Mouse (Mus musculus) neural tube, embryonic 12.5 days (tissue): ENCODE data around the gene Pilrb2. TPM values are rescaled to one million over a fixed set of nuclear protein-coding genes. Genes with fewer than 3 reads are reported as not detected.
"Not testable (repeated sequence)": the region's sequence is repeated elsewhere in the genome, so short reads cannot be mapped to it uniquely, and the experiment has no call there.

Source experiments
- ATAC-seq: fragments of 200-750 bp; cut with Nextera tagmentation; 2 replicates; pipeline ENCODE4 v1.8.0; 2017; ENCODE audit warnings: low read depth, mild to moderate bottlenecking, moderate TSS enrichment, moderate library complexity; ENCODE audit not compliant: low FRiP score
- H3K27ac ChIP-seq: fragments of 300-500 bp; sonication (generic); 2 replicates; pipeline ENCODE4 v1.5.1; 2016
- H3K27me3 ChIP-seq: fragments of 300-500 bp; sonication (generic); replicated peaks from 2 replicates; pipeline ENCODE4 v1.6.1; 2016; ENCODE audit warnings: mild to moderate bottlenecking
- H3K36me3 ChIP-seq: fragments of 300-500 bp; sonication (generic); 2 replicates; pipeline ENCODE4 v1.6.1; 2016; ENCODE audit warnings: mild to moderate bottlenecking
- H3K4me1 ChIP-seq: fragments of 300-500 bp; sonication (generic); 2 replicates; pipeline ENCODE4 v1.6.1; 2016
- H3K4me2 ChIP-seq: fragments of 300-500 bp; sonication (generic); replicated peaks from 2 replicates; pipeline ENCODE4 v1.6.1; 2016; ENCODE audit warnings: mild to moderate bottlenecking
- H3K4me3 ChIP-seq: fragments of 300-500 bp; sonication (generic); 2 replicates; pipeline ENCODE4 v1.5.1; 2016
- H3K9ac ChIP-seq: fragments of 300-500 bp; sonication (generic); 2 replicates; pipeline ENCODE4 v1.6.1; 2016; ENCODE audit warnings: mild to moderate bottlenecking
- H3K9me3 ChIP-seq: fragments of 300-500 bp; sonication (generic); 2 replicates; pipeline ENCODE4 v1.6.1; 2016; ENCODE audit warnings: mild to moderate bottlenecking
- WGBS: fragments of 180-500 bp; shearing (Covaris S2); methylation state at CpG from one replicate; pipeline ENCODE4 v1.1.7; 2016; 5-methylcytosine and 5-hydroxymethylcytosine counted together
- polyA plus RNA-seq: library from polyadenylated mRNA; unstranded; fragments of >200 nt; fragmentation: Nextera tagmentation; extraction: Ambion mirVana; gene quantifications from 2 replicates; pipeline ENCODE4 v1.2.1, GENCODE M21; 2016

The Pilrb2 gene
- polyA plus RNA-seq, 1 experiment from 2014 or later, result not detected

DNA sequence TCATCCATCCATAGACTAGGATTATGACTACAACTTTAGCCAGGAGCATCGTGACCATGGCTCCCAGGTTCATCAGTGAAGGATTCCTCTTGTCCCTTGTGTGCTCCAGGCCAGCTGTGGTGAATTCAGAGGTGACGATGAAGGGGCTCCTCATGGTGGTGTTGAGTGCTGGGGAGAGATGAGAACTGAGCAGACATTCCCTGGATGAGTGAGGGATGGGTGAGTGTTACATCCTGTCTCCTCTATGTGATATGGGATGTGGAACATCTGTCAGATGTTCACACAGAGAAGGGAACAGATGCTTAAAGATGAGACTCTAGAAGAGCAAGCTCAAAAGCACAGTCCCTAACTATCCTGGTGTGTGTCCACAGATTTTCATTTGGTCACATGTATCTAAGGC lies 3.0 kb downstream of the Pilrb2 start:
- WGBS, result 76% methylated on average over 2 of the region's 2 CpGs

DNA sequence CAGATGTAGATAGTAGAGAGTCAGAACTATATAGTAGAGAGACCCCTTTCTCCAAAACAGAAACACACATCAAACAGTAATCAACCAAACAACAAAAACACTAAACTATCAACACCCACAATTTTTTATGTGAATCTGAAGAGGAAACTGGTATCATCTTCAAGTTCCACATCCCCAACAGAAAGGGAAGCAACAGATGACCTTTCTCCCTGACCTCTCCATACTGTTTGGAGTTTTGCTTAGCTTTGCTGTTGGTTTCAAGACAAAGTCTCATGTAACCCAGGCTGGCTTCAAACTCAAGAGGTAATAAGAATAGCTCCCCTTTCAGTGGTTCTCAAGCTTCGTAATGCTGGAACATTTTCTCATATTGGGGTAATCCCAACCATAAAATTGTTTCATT lies 7.6 kb downstream of the Pilrb2 start:
- not testable (repeated sequence) for H3K4me3 ChIP-seq, H3K4me2 ChIP-seq, H3K4me1 ChIP-seq, H3K9ac ChIP-seq, H3K9me3 ChIP-seq, H3K27ac ChIP-seq, H3K36me3 ChIP-seq, ATAC-seq, H3K27me3 ChIP-seq
- 82% methylated on average over 1 of the region's 1 CpGs for WGBS

More for the DNA sequence above, 3.0 kb downstream of the Pilrb2 start:
- H3K27ac ChIP-seq, H3K4me2 ChIP-seq, H3K27me3 ChIP-seq, H3K4me1 ChIP-seq, H3K9me3 ChIP-seq, H3K36me3 ChIP-seq, H3K9ac ChIP-seq, H3K4me3 ChIP-seq, ATAC-seq: not testable (repeated sequence)

DNA sequence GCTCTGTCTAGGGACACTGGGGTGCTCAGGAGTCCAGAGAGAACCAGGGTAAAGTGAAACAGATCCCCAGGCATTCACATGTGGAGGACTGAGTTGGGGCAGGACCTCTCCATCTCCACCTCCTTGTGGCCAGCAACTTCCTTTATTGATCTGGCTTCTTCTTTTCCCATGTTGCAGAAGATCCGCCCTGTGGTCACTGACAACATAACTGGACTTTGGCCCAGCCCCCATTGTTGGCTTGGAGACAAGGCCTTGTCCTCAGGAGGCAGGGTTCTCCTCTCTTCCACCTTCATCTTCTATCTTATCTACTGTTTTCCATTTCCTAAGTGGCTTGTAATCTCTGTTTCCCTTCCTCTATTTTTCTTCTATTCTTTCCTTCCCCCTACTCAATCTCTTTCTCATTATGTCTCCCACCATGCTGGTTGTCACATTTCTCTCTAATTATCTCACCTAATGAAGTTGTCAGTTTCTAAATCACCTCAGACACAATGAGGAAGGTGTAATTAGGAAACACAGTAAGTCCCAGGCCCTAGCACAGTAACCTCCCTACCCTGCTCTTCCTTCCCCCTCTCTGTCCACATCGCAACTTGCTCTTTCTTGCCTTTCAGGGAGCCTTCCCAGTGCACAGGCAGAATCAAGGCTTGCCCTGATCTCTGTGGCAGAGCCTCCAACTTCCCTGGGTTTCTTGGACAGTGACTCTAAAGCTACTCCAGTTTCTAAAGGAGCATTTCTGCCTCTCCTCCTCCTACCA lies 13.5 kb downstream of the Pilrb2 start, which contains the start of gene Pilrb1:
Gene Pilrb1 (minus strand): TSS at position 147 of the 751 bp plus-strand sequence.
- H3K27me3 ChIP-seq, H3K9me3 ChIP-seq, H3K4me3 ChIP-seq, H3K9ac ChIP-seq, ATAC-seq, H3K27ac ChIP-seq, H3K36me3 ChIP-seq, H3K4me1 ChIP-seq, H3K4me2 ChIP-seq: not testable (repeated sequence)
- 74% methylated on average over 2 of the region's 2 CpGs for WGBS

DNA sequence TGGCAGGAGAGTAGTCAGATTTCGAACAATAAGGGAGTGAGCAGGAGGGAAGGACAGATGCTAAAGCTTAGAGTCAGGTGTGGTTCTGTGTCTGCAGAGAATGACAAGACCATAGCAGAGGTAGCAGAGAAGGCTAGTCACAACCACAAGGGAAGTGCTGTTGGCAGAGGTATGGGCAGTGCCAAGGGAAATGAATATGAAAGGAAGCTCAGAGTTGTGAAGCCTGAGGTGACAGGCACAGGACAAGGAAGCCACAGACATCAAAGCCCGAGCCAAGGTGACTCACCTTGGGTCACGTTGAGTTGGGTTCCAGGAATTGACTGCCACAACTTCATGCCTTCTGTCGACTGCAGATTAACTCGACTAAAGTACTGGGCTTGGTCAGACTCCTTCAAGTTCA lies 14.7 kb downstream of the Pilrb2 start:
- H3K4me2 ChIP-seq, ATAC-seq, H3K9ac ChIP-seq, H3K4me3 ChIP-seq, H3K27me3 ChIP-seq, H3K9me3 ChIP-seq, H3K27ac ChIP-seq, H3K4me1 ChIP-seq, H3K36me3 ChIP-seq: not testable (repeated sequence)
- 73% methylated on average over 5 of the region's 5 CpGs for WGBS

DNA sequence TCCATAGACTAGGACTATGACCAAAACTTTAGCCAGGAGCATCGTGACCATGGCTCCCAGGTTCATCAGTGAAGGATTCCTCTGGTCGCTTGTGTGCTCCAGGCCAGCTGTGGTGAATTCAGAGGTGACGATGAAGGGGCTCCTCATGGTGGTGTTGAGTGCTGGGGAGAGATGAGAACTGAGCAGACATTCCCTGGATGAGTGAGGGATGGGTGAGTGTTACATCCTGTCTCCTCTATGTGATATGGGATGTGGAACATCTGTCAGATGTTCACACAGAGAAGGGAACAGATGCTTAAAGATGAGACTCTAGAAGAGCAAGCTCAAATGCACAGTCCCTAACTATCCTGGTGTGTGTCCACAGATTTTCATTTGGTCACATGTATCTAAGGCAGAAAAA lies 16.7 kb downstream of the Pilrb2 start:
- H3K4me1 ChIP-seq, H3K4me3 ChIP-seq, H3K4me2 ChIP-seq, ATAC-seq, H3K9ac ChIP-seq, H3K27ac ChIP-seq, H3K36me3 ChIP-seq, H3K27me3 ChIP-seq, H3K9me3 ChIP-seq: not testable (repeated sequence)
- 86% methylated on average over 3 of the region's 3 CpGs for WGBS

- H3K4me3 ChIP-seq, H3K27ac ChIP-seq, ATAC-seq, H3K4me2 ChIP-seq, H3K9me3 ChIP-seq, H3K9ac ChIP-seq, H3K27me3 ChIP-seq, H3K4me1 ChIP-seq, H3K36me3 ChIP-seq: not testable (repeated sequence)
- 92% methylated on average over 1 of the region's 1 CpGs for WGBS
Measured at GRCm38 (mm10) chr5:137850313-137850712, 21.3 kb downstream of the Pilrb2 start.

DNA sequence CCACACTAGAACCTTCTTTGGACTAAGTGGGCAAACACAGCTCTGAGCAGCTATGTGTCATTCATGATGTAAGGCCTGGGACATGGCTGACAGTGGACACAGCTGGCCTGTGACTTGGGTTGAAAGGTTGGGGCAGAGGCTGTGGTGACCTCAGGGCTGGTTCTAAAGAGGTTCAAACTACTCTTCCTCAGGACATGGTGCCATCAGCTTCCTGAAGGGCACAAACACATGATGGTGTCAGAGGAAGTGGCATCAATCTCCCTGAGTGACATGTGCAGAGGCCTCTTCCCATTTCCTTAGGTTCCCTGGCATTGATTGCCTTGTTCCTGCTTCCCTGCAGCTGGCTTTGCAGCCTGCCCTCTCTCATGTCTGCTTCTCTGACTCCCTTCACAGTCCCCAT lies 34.5 kb downstream of the Pilrb2 start:
- not testable (repeated sequence) for H3K27me3 ChIP-seq, H3K9ac ChIP-seq, H3K4me1 ChIP-seq, H3K27ac ChIP-seq, H3K9me3 ChIP-seq, H3K4me3 ChIP-seq, H3K36me3 ChIP-seq, ATAC-seq, H3K4me2 ChIP-seq

GRCm38 (mm10) chr5:137836611-137837010 lies 35.0 kb downstream of the Pilrb2 start:
- Histone ChIP-seq H3K9ac (no peak overlapping the region), H3K9me3 (no peaks in the 10 kb centered on the region), H3K4me2 (no peak overlapping the region), H3K4me1 (no peaks in the 10 kb centered on the region), H3K27ac (no peak overlapping the region), H3K36me3 (no peaks in the 10 kb centered on the region), H3K27me3 (no peaks in the 10 kb centered on the region), H3K4me3 (no peak overlapping the region)
- ATAC-seq, result no peak

GRCm38 (mm10) chr5:137835966-137836520 lies 35.6 kb downstream of the Pilrb2 start, which contains the start of gene Pilra:
Gene Pilra, minus strand, starts transcription at chr5:137836281.
- not testable (repeated sequence) for H3K4me3 ChIP-seq, ATAC-seq, H3K4me2 ChIP-seq, H3K27ac ChIP-seq, H3K27me3 ChIP-seq, H3K9ac ChIP-seq, H3K4me1 ChIP-seq, H3K9me3 ChIP-seq, H3K36me3 ChIP-seq
- WGBS, result 67% methylated on average over 2 of the region's 2 CpGs

DNA sequence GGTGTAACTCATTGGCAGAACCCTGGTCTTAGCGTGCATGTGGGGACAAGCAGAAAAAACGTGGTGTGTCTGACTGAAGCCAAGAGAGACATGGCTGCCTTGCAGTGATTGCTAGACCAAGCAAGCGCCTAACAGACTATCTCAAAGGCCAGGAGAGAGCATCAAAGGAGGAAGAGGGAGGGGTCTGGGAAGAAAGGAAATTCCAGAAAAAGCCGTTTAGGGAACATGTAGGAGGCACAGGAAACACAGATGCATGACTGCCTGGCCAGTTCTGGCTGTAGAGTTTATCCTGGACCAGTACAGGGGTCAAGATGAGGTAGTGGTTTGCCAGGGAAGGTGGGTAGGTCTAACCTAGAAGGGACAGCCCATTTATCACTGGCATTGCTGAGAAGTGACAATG lies 38.1 kb downstream of the Pilrb2 start:
- no peak for ATAC-seq
- no peaks in the 10 kb centered on the region for H3K36me3 ChIP-seq
- no peak overlapping the region for H3K4me2 ChIP-seq
- H3K9me3 ChIP-seq, result no peaks in the 10 kb centered on the region
- no peak overlapping the region for H3K4me3 ChIP-seq
- H3K27ac ChIP-seq, result no peak overlapping the region
- 67% methylated on average over 4 of the region's 4 CpGs for WGBS
- no peaks in the 10 kb centered on the region for H3K27me3 ChIP-seq
- no peaks in the 10 kb centered on the region for H3K4me1 ChIP-seq
- H3K9ac ChIP-seq, result no peak overlapping the region

- Histone ChIP-seq H3K36me3 (no peaks in the 10 kb centered on the region), H3K4me3 (no peak overlapping the region), H3K9ac (no peak overlapping the region), H3K4me2 (no peak overlapping the region), H3K27ac (no peak overlapping the region), H3K4me1 (no peaks in the 10 kb centered on the region), H3K9me3 (no peaks in the 10 kb centered on the region), H3K27me3 (no peaks in the 10 kb centered on the region)
- no peak for ATAC-seq
- 77% methylated on average over 6 of the region's 6 CpGs for WGBS
Measured at GRCm38 (mm10) chr5:137831506-137831905, 40.1 kb downstream of the Pilrb2 start.

DNA sequence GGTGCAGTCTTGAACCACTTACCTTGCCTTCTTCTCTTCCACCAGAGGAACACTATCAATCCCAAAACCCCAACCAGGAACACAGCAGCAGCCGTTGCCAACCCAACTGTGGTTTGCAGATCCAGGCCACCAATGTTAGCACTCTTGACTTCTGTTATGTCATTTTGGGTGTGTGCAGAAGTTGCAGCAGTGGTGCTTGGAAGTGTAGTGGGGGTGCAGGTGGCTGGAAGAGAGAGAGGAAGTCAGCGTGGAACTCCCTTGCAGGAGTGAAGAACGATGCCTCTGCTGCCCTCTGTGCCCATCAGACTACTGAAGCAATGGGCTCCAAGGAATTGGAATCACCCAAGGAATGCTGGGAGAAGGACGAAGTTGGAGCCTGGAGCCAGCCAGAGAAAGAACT lies 40.5 kb downstream of the Pilrb2 start:
- Histone ChIP-seq H3K4me2 (no peak overlapping the region), H3K4me1 (no peaks in the 10 kb centered on the region), H3K36me3 (no peaks in the 10 kb centered on the region), H3K4me3 (no peak overlapping the region), H3K9me3 (no peaks in the 10 kb centered on the region), H3K27me3 (no peaks in the 10 kb centered on the region), H3K27ac (no peak overlapping the region), H3K9ac (no peak overlapping the region)
- WGBS, result 90% methylated on average over 4 of the region's 4 CpGs
- ATAC-seq, result no peak

- H3K4me2 ChIP-seq, result no peak overlapping the region
- H3K36me3 ChIP-seq, result no peaks in the 10 kb centered on the region
- no peak overlapping the region for H3K9ac ChIP-seq
- no peaks in the 10 kb centered on the region for H3K27me3 ChIP-seq
- no peak overlapping the region for H3K27ac ChIP-seq
- no peak overlapping the region for H3K4me3 ChIP-seq
- no peak for ATAC-seq
- 90% methylated on average over 7 of the region's 7 CpGs for WGBS
- H3K4me1 ChIP-seq, result no peaks in the 10 kb centered on the region
- H3K9me3 ChIP-seq, result no peaks in the 10 kb centered on the region
Measured at GRCm38 (mm10) chr5:137830238-137830637, 41.4 kb downstream of the Pilrb2 start.
